Mouse (Mus musculus): ENCODE results near the gene Erv3.

Erv3 gene

GRCm38 (mm10) chr2:131842568-131842967 lies 17.0 kb downstream of the Erv3 start:
- CTCF ChIA-PET, result interaction anchor here in 1 of 4 experiments (0.8 kb wide), 1 partner anchor 93 kb away, joined by 3 read pairs; no protein-coding TSS in a partner anchor
- POLR2A ChIA-PET, result interaction anchor here in 3 of 4 experiments (0.5 to 10.2 kb wide), 14 partner anchors 8 to 411 kb away, joined by 3 to 93 read pairs (median 4); partner anchors contain the start of genes Prn (in 1 of the 3) and Prnp (in 1 of the 3)

- ChIA-PET POLR2A (interaction anchor here in 2 of 4 experiments (1.1 to 10.2 kb wide), 7 partner anchors 9 to 188 kb away, joined by 3 to 93 read pairs (median 11); partner anchors contain the start of genes Prn (in 1 of the 2) and Prnp (in 1 of the 2)), CTCF (no interaction called here)
Measured at GRCm38 (mm10) chr2:131841321-131841693, 18.2 kb downstream of the Erv3 start.

GRCm38 (mm10) chr2:131840611-131841320 lies 18.8 kb downstream of the Erv3 start:
- POLR2A ChIA-PET, result interaction anchor here in 2 of 4 experiments (1.0 to 10.2 kb wide), 6 partner anchors 7 to 95 kb away, joined by 3 to 93 read pairs (median 8); partner anchors contain the start of genes Prn (in 1 of the 2) and Prnp (in 1 of the 2)

DNA sequence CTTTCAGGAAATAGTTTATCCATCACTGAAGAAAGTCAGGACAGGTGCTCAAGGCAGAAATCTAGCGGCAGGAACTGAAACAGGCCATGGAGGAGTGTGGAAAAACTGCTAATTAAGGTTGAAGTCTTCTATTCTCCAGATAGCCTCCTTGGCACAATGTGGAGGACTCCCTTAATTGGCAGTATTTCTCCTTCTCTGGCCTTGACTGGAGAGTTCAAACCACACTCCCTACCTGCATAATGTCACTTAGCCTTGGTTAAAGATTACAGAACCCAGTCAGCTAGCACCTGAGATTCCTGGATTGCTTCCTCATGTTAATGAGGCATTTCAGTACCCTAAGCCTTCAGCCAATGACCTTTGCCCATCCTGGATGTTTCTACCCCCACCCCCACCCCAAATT lies 25.3 kb downstream of the Erv3 start:
- CTCF ChIA-PET, result no interaction called here
- POLR2A ChIA-PET, result interaction anchor here in 2 of 4 experiments (0.6 to 1.5 kb wide), 3 partner anchors 8 to 551 kb away, joined by 3 to 5 read pairs (median 4); partner anchors contain the start of gene Prokr2 (in 1 of the 2)

More at GRCm38 (mm10) chr2:131840611-131841320, 18.8 kb downstream of the Erv3 start:
- CTCF ChIA-PET, result interaction anchor here in 1 of 4 experiments (1.3 kb wide), 1 partner anchor 20 kb away, joined by 3 read pairs; no protein-coding TSS in a partner anchor

DNA sequence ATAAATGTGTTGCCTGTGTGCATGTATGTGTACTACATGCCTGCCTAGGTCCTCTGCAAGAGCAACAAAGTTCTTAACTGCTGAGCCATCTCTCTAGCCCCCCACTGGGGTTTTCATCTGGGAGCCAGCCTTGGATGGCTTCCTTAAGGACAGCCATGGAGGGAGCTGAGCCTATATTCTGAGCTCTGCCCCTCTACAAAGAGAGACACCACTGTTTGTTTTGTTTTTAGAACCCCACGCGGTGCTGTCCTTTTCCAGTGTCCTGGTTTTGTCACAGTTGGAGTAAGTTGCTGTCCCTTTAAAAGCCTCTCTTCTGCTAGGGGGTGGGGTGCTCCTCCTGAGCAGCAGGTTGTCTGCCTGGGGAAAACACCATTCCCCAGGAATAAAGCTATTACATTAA lies 27.7 kb downstream of the Erv3 start:
- ChIA-PET CTCF (interaction anchor here in 1 of 4 experiments (1.0 kb wide), 1 partner anchor 302 kb away, joined by 3 read pairs; no protein-coding TSS in a partner anchor), POLR2A (interaction anchor here in 3 of 4 experiments (0.9 to 4.9 kb wide), 16 partner anchors 8 to 102 kb away, joined by 3 to 93 read pairs (median 4); partner anchors contain the start of genes Prn (in 1 of the 3) and Prnp (in 1 of the 3))

GRCm38 (mm10) chr2:131830945-131831344 lies 28.6 kb downstream of the Erv3 start:
- ChIA-PET CTCF (interaction anchor here in 1 of 4 experiments (0.9 kb wide), 1 partner anchor 10 kb away, joined by 4 read pairs; no protein-coding TSS in a partner anchor), POLR2A (interaction anchor here in 3 of 4 experiments (0.6 to 4.9 kb wide), 21 partner anchors 10 to 879 kb away, joined by 3 to 93 read pairs (median 3); partner anchors contain the start of genes Prn (in 1 of the 3) and Prnp (in 1 of the 3))

DNA sequence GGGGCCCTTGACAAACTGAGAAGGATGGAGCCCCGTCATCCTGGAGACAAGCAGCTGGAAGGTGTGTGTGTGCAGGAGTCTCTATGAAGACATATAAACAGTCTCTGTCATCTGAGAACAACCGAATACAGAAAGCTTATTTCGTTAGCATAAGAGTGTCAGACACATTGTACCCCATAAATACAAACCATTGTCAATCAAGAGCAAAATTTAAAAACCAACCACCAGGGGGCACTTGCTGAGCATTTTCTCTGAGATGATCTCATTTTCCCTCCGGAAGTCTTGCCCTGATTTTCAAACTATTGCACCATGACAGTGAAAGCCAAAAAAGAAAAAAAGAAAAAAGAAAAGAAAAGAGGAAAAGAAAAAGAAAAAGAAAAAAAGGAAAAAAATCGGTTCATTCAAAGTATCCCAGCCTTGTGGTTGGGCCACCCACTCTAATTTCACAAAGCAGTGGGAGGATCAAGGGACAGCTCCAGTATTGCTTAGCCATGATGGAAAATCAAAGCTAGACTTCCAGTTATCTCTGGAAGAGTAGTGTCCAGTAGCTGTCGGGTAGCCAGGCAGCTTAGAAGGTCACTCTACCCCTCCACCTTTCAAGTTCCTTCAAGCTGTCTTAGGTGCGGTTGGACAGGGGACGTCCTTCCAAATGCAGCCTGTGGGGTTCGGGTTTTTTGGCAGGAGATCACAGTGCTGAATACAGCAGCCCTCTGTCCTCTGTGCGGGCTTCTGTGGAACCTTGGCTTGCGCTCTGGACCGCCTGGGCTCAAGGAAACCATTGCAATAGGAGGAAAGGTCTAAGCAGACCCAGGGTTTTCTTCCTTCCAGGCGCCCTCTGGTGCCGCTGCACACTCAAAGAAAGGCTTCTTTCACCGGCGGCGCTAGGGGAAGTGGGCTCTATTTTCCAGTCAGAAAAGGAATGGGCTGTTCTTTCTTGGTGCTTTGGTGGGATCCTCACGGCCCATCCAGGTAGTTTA lies 31.3 kb downstream of the Erv3 start:
- CTCF ChIA-PET, result interaction anchor here in 3 of 4 experiments (0.6 to 1.8 kb wide), 10 partner anchors 108 to 286 kb away, joined by 3 to 13 read pairs (median 3); partner anchors contain the start of gene Prnd (in 1 of the 3)
- POLR2A ChIA-PET, result interaction anchor here in 3 of 4 experiments (0.7 to 3.3 kb wide), 12 partner anchors 15 to 122 kb away, joined by 3 to 17 read pairs (median 4); partner anchors contain the start of genes Prn (in 2 of the 3), Prnp (in 2 of the 3) and Prnd (in 1 of the 3)

DNA sequence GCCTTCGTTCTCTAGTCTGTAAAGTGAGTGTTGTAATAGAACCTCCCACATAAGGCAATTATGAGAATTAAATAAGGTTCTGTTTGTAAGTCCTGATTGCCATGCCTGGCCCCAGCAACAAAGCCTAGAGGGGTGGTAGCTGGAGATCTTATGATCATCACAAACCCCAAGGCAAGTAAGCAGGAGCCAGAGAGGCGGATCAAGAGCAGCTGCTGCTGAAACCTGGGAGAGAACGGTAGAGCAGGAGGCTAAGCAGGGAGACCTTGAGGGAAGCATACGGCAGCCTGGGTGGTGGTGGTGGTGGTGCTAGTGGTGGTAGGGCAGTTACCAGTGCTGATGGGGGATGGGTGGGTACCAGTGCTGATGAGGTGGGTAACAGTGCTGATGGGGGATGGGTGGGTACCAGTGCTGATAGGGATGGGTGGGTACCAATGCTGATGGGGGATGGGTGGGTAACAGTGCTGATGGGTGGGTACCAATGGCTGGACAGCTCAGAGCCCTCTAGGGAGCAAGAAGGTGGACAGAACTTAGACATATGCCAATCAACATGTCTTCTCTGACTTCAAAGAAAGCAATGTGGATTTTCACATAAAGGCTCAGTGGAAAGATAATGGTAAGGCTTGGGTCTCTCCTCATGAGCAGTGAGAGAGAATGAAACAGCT lies 32.4 kb downstream of the Erv3 start:
- ChIA-PET POLR2A (interaction anchor here in 3 of 4 experiments (0.8 to 3.3 kb wide), 9 partner anchors 20 to 154 kb away, joined by 3 to 17 read pairs (median 4); partner anchors contain the start of genes Prn (in 1 of the 3), Prnd (in 1 of the 3) and Prnp (in 1 of the 3)), CTCF (interaction anchor here in 2 of 4 experiments (0.6 to 1.8 kb wide), 7 partner anchors 108 to 285 kb away, joined by 3 to 13 read pairs (median 4); partner anchors contain the start of gene Prnd (in 1 of the 2))

- POLR2A ChIA-PET, result interaction anchor here in 2 of 4 experiments (1.9 to 3.3 kb wide), 3 partner anchors 22 to 84 kb away, joined by 4 to 17 read pairs (median 12); partner anchors contain the start of genes Prn (in 2 of the 2) and Prnp (in 2 of the 2)
Measured at GRCm38 (mm10) chr2:131825498-131825897, 34.0 kb downstream of the Erv3 start.

DNA sequence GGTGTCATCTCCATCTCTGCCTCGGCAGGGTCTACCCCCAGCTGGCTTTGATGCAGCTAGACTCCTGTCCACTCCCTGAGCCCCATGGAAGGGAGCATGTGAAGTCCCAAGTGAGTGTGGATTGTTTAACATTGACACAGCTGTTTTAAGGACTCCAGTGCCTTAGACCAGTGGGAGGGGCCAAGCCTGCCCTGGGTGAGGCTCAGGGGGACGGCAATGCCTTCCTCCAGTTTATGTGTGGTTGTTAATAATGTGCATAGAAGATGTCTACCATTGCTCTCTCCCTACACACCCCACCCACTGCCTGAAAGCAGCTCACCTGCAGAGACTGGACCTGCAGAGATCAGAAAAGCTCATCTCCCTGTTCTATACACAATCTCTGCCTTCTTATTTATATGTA lies 35.6 kb downstream of the Erv3 start:
- POLR2A ChIA-PET, result interaction anchor here in 3 of 4 experiments (0.6 to 2.8 kb wide), 17 partner anchors 8 to 973 kb away, joined by 3 to 18 read pairs (median 4); partner anchors contain the start of genes Prn (in 2 of the 3), Prnp (in 2 of the 3) and Prnd (in 1 of the 3)
- CTCF ChIA-PET, result interaction anchor here in 3 of 4 experiments (0.5 to 2.4 kb wide), 12 partner anchors 12 to 294 kb away, joined by 3 to 7 read pairs (median 4); no protein-coding TSS in a partner anchor

More at GRCm38 (mm10) chr2:131825498-131825897, 34.0 kb downstream of the Erv3 start:
- CTCF ChIA-PET, result interaction anchor here in 2 of 4 experiments (1.4 to 2.4 kb wide), 4 partner anchors 13 to 280 kb away, joined by 3 to 9 read pairs (median 6); no protein-coding TSS in a partner anchor

DNA sequence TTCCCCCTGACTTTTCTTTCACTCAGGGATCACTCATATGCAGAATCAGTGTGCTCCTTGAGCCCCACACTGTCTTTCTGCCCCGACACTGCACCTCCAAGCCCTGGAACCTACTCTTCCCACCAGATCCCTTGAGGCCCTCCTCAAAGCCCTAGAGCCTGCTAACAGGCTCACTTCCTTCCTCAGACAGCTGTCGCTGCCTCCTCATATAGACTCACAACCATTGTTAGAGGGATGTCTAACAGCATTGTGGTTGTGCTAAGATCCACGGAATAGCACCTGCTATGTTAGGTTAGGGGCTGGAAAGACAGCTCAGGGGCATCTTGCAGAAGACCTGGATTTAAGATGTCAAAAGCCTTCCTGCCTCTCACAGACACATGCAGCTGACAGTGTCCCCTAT lies 37.1 kb downstream of the Erv3 start:
- ChIA-PET POLR2A (interaction anchor here in 1 of 4 experiments (1.9 to 2.8 kb wide), 3 partner anchors 25 to 127 kb away, joined by 9 to 18 read pairs (median 12); partner anchors contain the start of genes Prn, Prnd and Prnp), CTCF (interaction anchor here in 1 of 4 experiments (1.1 to 2.3 kb wide), 2 partner anchors 113 to 117 kb away, joined by 4 to 22 read pairs; no protein-coding TSS in a partner anchor)

DNA sequence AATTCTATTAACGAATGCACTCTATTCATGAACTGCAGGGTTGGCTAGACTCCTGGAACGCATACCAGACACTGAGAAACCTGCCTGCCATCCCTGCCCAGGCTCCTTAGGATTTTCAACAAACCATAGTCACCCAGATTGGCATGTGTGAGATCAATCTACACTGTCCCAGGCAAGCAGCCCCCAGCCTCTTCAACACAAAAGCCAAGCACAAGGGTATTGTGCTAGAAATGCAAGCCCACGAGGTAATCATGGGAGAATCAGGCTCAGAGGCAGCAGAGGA lies 37.9 kb downstream of the Erv3 start:
- CTCF ChIA-PET, result interaction anchor here (0.6 to 2.3 kb wide), 23 partner anchors 14 to 314 kb away, joined by 3 to 33 read pairs (median 6); partner anchors contain the start of gene Prnd (in 1 of the 4)
- POLR2A ChIA-PET, result interaction anchor here in 2 of 4 experiments (0.9 to 1.5 kb wide), 6 partner anchors 8 to 132 kb away, joined by 3 to 6 read pairs (median 6); no protein-coding TSS in a partner anchor

GRCm38 (mm10) chr2:131820932-131821707 lies 38.4 kb downstream of the Erv3 start:
- CTCF ChIA-PET, result interaction anchor here (0.6 to 2.3 kb wide), 59 partner anchors 9 to 1742 kb away, joined by 3 to 33 read pairs (median 4); partner anchors contain the start of gene Prnd (in 2 of the 4)
- POLR2A ChIA-PET, result interaction anchor here in 2 of 4 experiments (0.6 to 1.5 kb wide), 18 partner anchors 8 to 315 kb away, joined by 3 to 6 read pairs (median 4); partner anchors contain the start of genes Prn (in 2 of the 2), Prnp (in 2 of the 2) and Prnd (in 1 of the 2)

GRCm38 (mm10) chr2:131820088-131820675 lies 39.4 kb downstream of the Erv3 start:
- ChIA-PET CTCF (interaction anchor here in 3 of 4 experiments (0.6 to 2.3 kb wide), 13 partner anchors 27 to 363 kb away, joined by 3 to 22 read pairs (median 6); partner anchors contain the start of gene Prnd (in 1 of the 3)), POLR2A (interaction anchor here in 1 of 4 experiments (1.1 to 1.5 kb wide), 4 partner anchors 28 to 126 kb away, joined by 4 to 6 read pairs (median 4); no protein-coding TSS in a partner anchor)

GRCm38 (mm10) chr2:131814327-131814726 lies 45.2 kb downstream of the Erv3 start:
- POLR2A ChIA-PET, result interaction anchor here in 3 of 4 experiments (0.6 to 1.3 kb wide), 3 partner anchors 96 to 993 kb away, joined by 3 to 5 read pairs (median 4); partner anchors contain the start of genes Prn (in 1 of the 3) and Prnp (in 1 of the 3)
- CTCF ChIA-PET, result interaction anchor here in 3 of 4 experiments (0.6 to 4.9 kb wide), 7 partner anchors 11 to 325 kb away, joined by 3 to 67 read pairs (median 4); no protein-coding TSS in a partner anchor
